In genomic region chr3:83270982-83271381, GRCm38 (mm10) we compare ENCODE assay signal across 20 mouse cellular contexts.
DNase-seq lines count a peak whose midpoint lies in the region; ATAC-seq and TF ChIP-seq lines count a peak whose summit lies in the region.
"Had no signal": no experiment of that assay in that cellular context is flagged by ENCODE, and none has a peak within 500 bp of the region (broad histone marks: within the 10 kb centered on the region; RNA-seq: fewer than 3 reads in every experiment).

No protein-coding gene starts in this region.

- H3K36me3 ChIP-seq in forebrain, embryonic 14.5 days (ENCODE audit: control insufficient read depth, insufficient read depth, low read length), result no peaks in the 10 kb centered on the region
- no peaks in the 10 kb centered on the region for H3K36me3 ChIP-seq in forebrain, embryonic 16.5 days (ENCODE audit: control insufficient read depth, insufficient read depth)
- no peaks in the 10 kb centered on the region for H3K36me3 ChIP-seq in kidney, adult 2 months (ENCODE audit: control insufficient read depth, insufficient read depth, low read length)
- no peaks in the 10 kb centered on the region for H3K36me3 ChIP-seq in kidney, embryonic 16.5 days (ENCODE audit: insufficient read depth, low read length)
- H3K36me3 ChIP-seq in midbrain, postnatal 0 days (ENCODE audit: insufficient read depth, low read length), result no peaks in the 10 kb centered on the region
- no peaks in the 10 kb centered on the region for H3K36me3 ChIP-seq in midbrain, embryonic 10.5 days
- H3K36me3 ChIP-seq in stomach, postnatal 0 days (ENCODE audit: control insufficient read depth, insufficient read depth, low read length), result no peaks in the 10 kb centered on the region
- H3K36me3 ChIP-seq: limb, embryonic 10.5 days; neural tube, embryonic 13.5 days had no signal

- WGBS in forebrain, embryonic 14.5 days, result 65% methylated on average over 9 of the region's 9 CpGs
- 66% methylated on average over 9 of the region's 9 CpGs for WGBS in forebrain, embryonic 16.5 days
- WGBS in kidney, adult 2 months, result 64% methylated on average over 9 of the region's 9 CpGs
- 64% methylated on average over 9 of the region's 9 CpGs for WGBS in kidney, embryonic 16.5 days
- whole genome bisulfite sequencing in midbrain, postnatal 0 days, result 66% methylated on average over 9 of the region's 9 CpGs
- 62% methylated on average over 9 of the region's 9 CpGs for WGBS in midbrain, embryonic 10.5 days
- 65% methylated on average over 9 of the region's 9 CpGs for WGBS in stomach, postnatal 0 days

- 0 out of 2 replicates have a peak, but pooled peaks cover 3% of the 10 kb centered on the region for H3K4me1 ChIP-seq in forebrain, embryonic 14.5 days (ENCODE audit: control insufficient read depth, insufficient read depth, low read length)
- peaks cover 3% of the 10 kb centered on the region; the same call in 1 of the 2 replicates for H3K4me1 ChIP-seq in forebrain, embryonic 16.5 days (replicated peaks; ENCODE audit: control insufficient read depth, insufficient read depth, low read length)
- H3K4me1 ChIP-seq in kidney, adult 2 months (ENCODE audit: control insufficient read depth, insufficient read depth, low read length), result peaks cover 2% of the 10 kb centered on the region; the same call in 1 of the 2 replicates
- no peaks in the 10 kb centered on the region for H3K4me1 ChIP-seq in kidney, embryonic 16.5 days (ENCODE audit: insufficient read depth, low read length)
- no peaks in the 10 kb centered on the region for H3K4me1 ChIP-seq in midbrain, postnatal 0 days (ENCODE audit: insufficient read depth, low read length)
- peaks cover 4% of the 10 kb centered on the region; the same call in 1 of the 2 replicates for H3K4me1 ChIP-seq in midbrain, embryonic 10.5 days
- H3K4me1 ChIP-seq in stomach, postnatal 0 days (replicated peaks; ENCODE audit: control insufficient read depth, insufficient read depth), result no peaks in the 10 kb centered on the region

- no peak overlapping the region for H3K4me3 ChIP-seq in forebrain, embryonic 14.5 days (ENCODE audit: low read depth, low read length)
- H3K4me3 ChIP-seq in forebrain, embryonic 16.5 days (replicated peaks; ENCODE audit: low read length), result no peak overlapping the region
- no peak overlapping the region for H3K4me3 ChIP-seq in kidney, adult 2 months (ENCODE audit: insufficient read depth, low read depth, low read length)
- no peak overlapping the region for H3K4me3 ChIP-seq in kidney, embryonic 16.5 days (ENCODE audit: low read length)
- H3K4me3 ChIP-seq in midbrain, postnatal 0 days (ENCODE audit: low read depth, low read length), result no peak overlapping the region
- no peak overlapping the region for H3K4me3 ChIP-seq in midbrain, embryonic 10.5 days
- no peak overlapping the region for H3K4me3 ChIP-seq in stomach, postnatal 0 days (ENCODE audit: low read depth, low read length)
- H3K4me3 ChIP-seq: limb, embryonic 10.5 days; neural tube, embryonic 13.5 days had no signal

- no peak for TF ChIP-seq POLR2A in kidney, adult 2 months (IDR thresholded peaks at IDR 0.05; ENCODE audit: low read depth, low read length)

- no peak overlapping the region for H3K4me2 ChIP-seq in forebrain, embryonic 14.5 days (ENCODE audit: low read length)
- no peak overlapping the region for H3K4me2 ChIP-seq in forebrain, embryonic 16.5 days (ENCODE audit: low read length)
- no peak overlapping the region for H3K4me2 ChIP-seq in kidney, embryonic 16.5 days (replicated peaks; ENCODE audit: low read depth, low read length)
- H3K4me2 ChIP-seq in midbrain, postnatal 0 days (ENCODE audit: low read depth, low read length, poor library complexity, severe bottlenecking), result no peak overlapping the region
- H3K4me2 ChIP-seq in stomach, postnatal 0 days (replicated peaks; ENCODE audit: low read depth), result no peak overlapping the region
- H3K4me2 ChIP-seq: hindbrain, embryonic 14.5 days; neural tube, embryonic 13.5 days had no signal

- no peak overlapping the region for H3K27ac ChIP-seq in forebrain, embryonic 14.5 days (ENCODE audit: low read depth, low read length)
- no peak overlapping the region for H3K27ac ChIP-seq in forebrain, embryonic 16.5 days (ENCODE audit: low read length)
- H3K27ac ChIP-seq in kidney, adult 2 months (ENCODE audit: insufficient read depth, low read depth, low read length), result no peak overlapping the region
- no peak overlapping the region for H3K27ac ChIP-seq in kidney, embryonic 16.5 days (ENCODE audit: low read length)
- no peak overlapping the region for H3K27ac ChIP-seq in midbrain, postnatal 0 days (ENCODE audit: low read depth, low read length)
- no peak overlapping the region for H3K27ac ChIP-seq in midbrain, embryonic 10.5 days (replicated peaks)
- no peak overlapping the region for H3K27ac ChIP-seq in stomach, postnatal 0 days (replicated peaks)
- H3K27ac ChIP-seq: hindbrain, embryonic 14.5 days; limb, embryonic 10.5 days; neural tube, embryonic 13.5 days had no signal

- H3K27me3 ChIP-seq in forebrain, embryonic 14.5 days (replicated peaks; ENCODE audit: control insufficient read depth, insufficient read depth, low read length), result no peaks in the 10 kb centered on the region
- 0 out of 2 replicates have a peak, but pooled peaks cover 3% of the 10 kb centered on the region for H3K27me3 ChIP-seq in forebrain, embryonic 16.5 days (replicated peaks; ENCODE audit: control insufficient read depth, insufficient read depth, low read length)
- H3K27me3 ChIP-seq in kidney, adult 2 months (replicated peaks; ENCODE audit: control insufficient read depth, insufficient read depth, low read length), result no peaks in the 10 kb centered on the region
- H3K27me3 ChIP-seq in kidney, embryonic 16.5 days (ENCODE audit: insufficient read depth, low read length), result no peaks in the 10 kb centered on the region
- H3K27me3 ChIP-seq in midbrain, postnatal 0 days (ENCODE audit: insufficient read depth, low read length), result no peaks in the 10 kb centered on the region
- no peaks in the 10 kb centered on the region for H3K27me3 ChIP-seq in midbrain, embryonic 10.5 days (ENCODE audit: low read depth, poor library complexity, severe bottlenecking)
- H3K27me3 ChIP-seq in stomach, postnatal 0 days (ENCODE audit: control insufficient read depth, insufficient read depth, low read length), result no peaks in the 10 kb centered on the region
- H3K27me3 ChIP-seq: neural tube, embryonic 13.5 days had no signal

- no peak for TF ChIP-seq EP300 in stomach, postnatal 0 days (optimal IDR thresholded peaks at IDR 0.05)

- peak; percentile 4 for DNase-seq in forebrain, embryonic 14.5 days (ENCODE audit: low spot score)
- no peak for DNase-seq in kidney, adult 2 months
- DNase-seq in midbrain, postnatal 0 days (ENCODE audit: low spot score), result no peak
- no peak for DNase-seq in midbrain, embryonic 10.5 days (ENCODE audit: low spot score)
- no peak for DNase-seq in stomach, postnatal 0 days (ENCODE audit: low spot score)
- DNase-seq in neural tube, embryonic 10.5 days (ENCODE audit: extremely low spot score, low spot score), result no peak
- DNase-seq: cerebellum, adult 9-11 months; gastrocnemius, postnatal 25 days; kidney, postnatal 14 days; liver, postnatal 0 days; lung, postnatal 36 days; right cerebral cortex, postnatal 14 days; spleen, adult 18-20 months had no signal

- no peaks in the 10 kb centered on the region for H3K9me3 ChIP-seq in forebrain, embryonic 14.5 days (replicated peaks; ENCODE audit: control insufficient read depth, low read length)
- H3K9me3 ChIP-seq in forebrain, embryonic 16.5 days (ENCODE audit: control insufficient read depth, low read length), result no peaks in the 10 kb centered on the region
- no peaks in the 10 kb centered on the region for H3K9me3 ChIP-seq in kidney, embryonic 16.5 days (ENCODE audit: low read length)
- no peaks in the 10 kb centered on the region for H3K9me3 ChIP-seq in midbrain, postnatal 0 days (ENCODE audit: low read length)
- H3K9me3 ChIP-seq in midbrain, embryonic 10.5 days (replicated peaks), result no peaks in the 10 kb centered on the region
- no peaks in the 10 kb centered on the region for H3K9me3 ChIP-seq in stomach, postnatal 0 days (ENCODE audit: control insufficient read depth, low read length)
- H3K9me3 ChIP-seq: limb, embryonic 10.5 days; neural tube, embryonic 13.5 days had no signal

- no peak for ATAC-seq in forebrain, embryonic 14.5 days
- no peak for ATAC-seq in forebrain, embryonic 16.5 days
- ATAC-seq in kidney, embryonic 16.5 days (ENCODE audit: low FRiP score, low TSS enrichment), result no peak
- no peak for ATAC-seq in midbrain, postnatal 0 days (ENCODE audit: low FRiP score)
- no peak for ATAC-seq in stomach, postnatal 0 days (ENCODE audit: low FRiP score, low TSS enrichment)
- ATAC-seq: CD4-positive, CD25-positive, alpha-beta regulatory T cell, adult 4 months; intestine, embryonic 16.5 days; liver, postnatal 0 days had no signal

- H3K9ac ChIP-seq in forebrain, embryonic 14.5 days (ENCODE audit: low read length), result no peak overlapping the region
- no peak overlapping the region for H3K9ac ChIP-seq in forebrain, embryonic 16.5 days (replicated peaks; ENCODE audit: low read depth, low read length)
- H3K9ac ChIP-seq in kidney, embryonic 16.5 days (replicated peaks; ENCODE audit: low read length), result no peak overlapping the region
- no peak overlapping the region for H3K9ac ChIP-seq in midbrain, postnatal 0 days (replicated peaks; ENCODE audit: low read length, poor library complexity, severe bottlenecking)
- H3K9ac ChIP-seq in stomach, postnatal 0 days (ENCODE audit: low read length), result no peak overlapping the region
- H3K9ac ChIP-seq: hindbrain, embryonic 14.5 days; liver, postnatal 0 days; neural tube, embryonic 13.5 days had no signal

- 0 out of 2 replicates have a peak, but pooled peaks have one; percentile 2 for TF ChIP-seq CTCF in kidney, adult 2 months (conservative IDR thresholded peaks at IDR 0.05; ENCODE audit: insufficient read depth, insufficient read length, low read depth, low read length)
- peak; percentile 36; the same call in 1 of the 2 replicates for TF ChIP-seq CTCF in midbrain, postnatal 0 days (IDR thresholded peaks at IDR 0.05)
- TF ChIP-seq CTCF in stomach, postnatal 0 days (IDR thresholded peaks at IDR 0.05; ENCODE audit: low read depth), result peak; percentile 44
